Mouse (Mus musculus) stomach, postnatal 0 days (tissue): ENCODE results near the gene Bicd1. TPM values are rescaled to one million over a fixed set of nuclear protein-coding genes. Genes with fewer than 3 reads are reported as not detected.
"Not testable (repeated sequence)": the region's sequence is repeated elsewhere in the genome, so short reads cannot be mapped to it uniquely, and the experiment has no call there.

ENCODE experiments used
- ATAC-seq: fragments of 200-750 bp; cut with Nextera tagmentation; 2 replicates; pipeline ENCODE4 v1.8.0; 2017; ENCODE audit not compliant: low FRiP score, low TSS enrichment
- DNase-seq: peaks from one replicate; pipeline ENCODE4 v3.0.0-alpha.2; 2016; ENCODE audit warnings: low spot score
- H3K27ac ChIP-seq: fragments of 300-500 bp; sonication (generic); replicated peaks from 2 replicates; pipeline ENCODE4 v1.5.1; 2014; ENCODE audit warnings: mild to moderate bottlenecking, control low read depth
- H3K27me3 ChIP-seq: fragments of 300-500 bp; sonication (generic); 2 replicates; pipeline ENCODE4 v1.6.1; 2014; ENCODE audit warnings: low read length; ENCODE audit not compliant: control insufficient read depth, insufficient read depth
- H3K36me3 ChIP-seq: fragments of 300-500 bp; sonication (generic); 2 replicates; pipeline ENCODE4 v1.6.1; 2014; ENCODE audit warnings: low read length, mixed read lengths; ENCODE audit not compliant: control insufficient read depth, insufficient read depth
- H3K4me1 ChIP-seq: fragments of 300-500 bp; sonication (generic); replicated peaks from 2 replicates; pipeline ENCODE4 v1.6.1; 2014; ENCODE audit warnings: antibody characterized with exemption; ENCODE audit not compliant: control insufficient read depth, insufficient read depth
- H3K4me2 ChIP-seq: fragments of 300-500 bp; sonication (generic); replicated peaks from 2 replicates; pipeline ENCODE4 v1.6.1; 2014; ENCODE audit warnings: low read depth, mild to moderate bottlenecking, control low read depth, moderate library complexity
- H3K4me3 ChIP-seq: fragments of 300-500 bp; sonication (generic); 2 replicates; pipeline ENCODE4 v1.5.1; 2014; ENCODE audit warnings: low read depth, low read length, control low read depth
- H3K9ac ChIP-seq: fragments of 300-500 bp; sonication (generic); 2 replicates; pipeline ENCODE4 v1.6.1; 2014; ENCODE audit warnings: mild to moderate bottlenecking, low read length, control low read depth, mixed read lengths
- H3K9me3 ChIP-seq: fragments of 300-500 bp; sonication (generic); 2 replicates; pipeline ENCODE4 v1.6.1; 2016; ENCODE audit warnings: low read length; ENCODE audit not compliant: control insufficient read depth
- CTCF ChIP-seq: IDR thresholded peaks from 2 replicates; pipeline ENCODE4 v1.5.1; 2016; ENCODE audit warnings: antibody characterized with exemption, low read depth, mild to moderate bottlenecking, moderate library complexity
- EP300 ChIP-seq: optimal IDR thresholded peaks from 2 replicates; pipeline ENCODE3; 2016; ENCODE audit warnings: antibody characterized with exemption
- WGBS: fragments of 180-500 bp; shearing (Covaris S2); extraction: QIAGEN DNeasy Blood & Tissue Kit; methylation state at CpG from one replicate; pipeline ENCODE4 v1.1.7; 2014; 5-methylcytosine and 5-hydroxymethylcytosine counted together
- polyA plus RNA-seq: library from polyadenylated mRNA; unstranded; fragments of >200 nt; fragmentation: Nextera tagmentation; extraction: Ambion mirVana; gene quantifications from 2 replicates; pipeline ENCODE4 v1.2.1, GENCODE M21; 2015

The Bicd1 gene
- 4.1 and 4.5 TPM in 2 replicates for polyA plus RNA-seq

GRCm38 (mm10) chr6:149408833-149409332 lies at the start of gene Bicd1:
Bicd1 (plus strand) TSS chr6:149408886.
- no peaks in the 10 kb centered on the region for H3K36me3 ChIP-seq
- WGBS, result 1% methylated on average over 30 of the region's 30 CpGs
- H3K4me1 ChIP-seq, result no peaks in the 10 kb centered on the region; the same call in 1 of the 2 replicates
- H3K9ac ChIP-seq, result peak within 1 kb of the TSS; percentile 69
- peak within 1 kb of the TSS; percentile 66 for H3K4me3 ChIP-seq
- DNase-seq, result peak; percentile 82
- H3K27me3 ChIP-seq, result no peaks in the 10 kb centered on the region
- peak; percentile 23; the same call in 1 of the 2 replicates for TF ChIP-seq CTCF
- TF ChIP-seq EP300, result no peak
- H3K27ac ChIP-seq, result peak within 1 kb of the TSS; percentile 75
- no peaks in the 10 kb centered on the region for H3K9me3 ChIP-seq
- peak within 1 kb of the TSS; percentile 85 for H3K4me2 ChIP-seq
- ATAC-seq, result peak; percentile 98

- DNase-seq, H3K4me2 ChIP-seq, H3K4me1 ChIP-seq, H3K27me3 ChIP-seq, H3K9me3 ChIP-seq, H3K4me3 ChIP-seq, H3K27ac ChIP-seq, H3K36me3 ChIP-seq, H3K9ac ChIP-seq, ATAC-seq: not testable (repeated sequence)
- 98% methylated on average over 20 of the region's 20 CpGs for WGBS
Measured at GRCm38 (mm10) chr6:149362533-149362932, 46.2 kb upstream of the Bicd1 start.

GRCm38 (mm10) chr6:149365975-149366374 lies 42.7 kb upstream of the Bicd1 start:
- DNase-seq, H3K27ac ChIP-seq, H3K36me3 ChIP-seq, ATAC-seq, H3K9ac ChIP-seq, H3K4me3 ChIP-seq, H3K9me3 ChIP-seq, H3K4me2 ChIP-seq, H3K27me3 ChIP-seq, H3K4me1 ChIP-seq: not testable (repeated sequence)
- WGBS, result 88% methylated on average over 2 of the region's 2 CpGs

- Histone ChIP-seq H3K9me3 (no peaks in the 10 kb centered on the region), H3K4me1 (no peaks in the 10 kb centered on the region), H3K4me2 (no peak overlapping the region), H3K9ac (no peak overlapping the region), H3K27me3 (no peaks in the 10 kb centered on the region), H3K4me3 (no peak overlapping the region), H3K27ac (no peak overlapping the region), H3K36me3 (no peaks in the 10 kb centered on the region)
- no peak for ATAC-seq
- no peak for DNase-seq
- TF ChIP-seq EP300 (no peak), CTCF (no peak)
- WGBS, result 82% methylated on average over 2 of the region's 2 CpGs
Measured at GRCm38 (mm10) chr6:149366403-149366802, 42.3 kb upstream of the Bicd1 start.

- no peak overlapping the region for H3K4me2 ChIP-seq
- DNase-seq (peak; percentile 74), ATAC-seq (peak; percentile 76)
- TF ChIP-seq CTCF (peak; percentile 90), EP300 (no peak)
- no peak overlapping the region for H3K9ac ChIP-seq
- no peaks in the 10 kb centered on the region for H3K36me3 ChIP-seq
- H3K27me3 ChIP-seq, result no peaks in the 10 kb centered on the region
- no peak overlapping the region for H3K4me3 ChIP-seq
- WGBS, result 38% methylated on average over 2 of the region's 2 CpGs
- H3K4me1 ChIP-seq, result no peaks in the 10 kb centered on the region
- no peaks in the 10 kb centered on the region for H3K9me3 ChIP-seq
- no peak overlapping the region for H3K27ac ChIP-seq
Measured at GRCm38 (mm10) chr6:149374986-149375457, 33.7 kb upstream of the Bicd1 start.

- no peaks in the 10 kb centered on the region for H3K36me3 ChIP-seq
- TF ChIP-seq CTCF, result no peak
- no peak for TF ChIP-seq EP300
- H3K4me1 ChIP-seq, result no peaks in the 10 kb centered on the region
- no peak for DNase-seq
- H3K4me2 ChIP-seq, result no peak overlapping the region
- H3K4me3 ChIP-seq, result no peak overlapping the region
- ATAC-seq, result no peak
- H3K27ac ChIP-seq, result no peak overlapping the region
- no peaks in the 10 kb centered on the region for H3K9me3 ChIP-seq
- H3K27me3 ChIP-seq, result no peaks in the 10 kb centered on the region
- H3K9ac ChIP-seq, result no peak overlapping the region
- WGBS, result 83% methylated on average over 2 of the region's 2 CpGs
Measured at GRCm38 (mm10) chr6:149383531-149383930, 25.2 kb upstream of the Bicd1 start.
